Mouse (Mus musculus): ENCODE results near the gene Shroom4. TPM values are rescaled to one million over a fixed set of nuclear protein-coding genes. Genes with fewer than 3 reads are reported as not detected.
A peak's percentile ranks its signal among the peaks of the same experiment; 100 is the strongest.
"Not testable (repeated sequence)": the region's sequence is repeated elsewhere in the genome, so short reads cannot be mapped to it uniquely, and the experiment has no call there.

The Shroom4 gene
- polyA plus RNA-seq, 1 experiment from 2014 or later = 7.9 TPM

DNA sequence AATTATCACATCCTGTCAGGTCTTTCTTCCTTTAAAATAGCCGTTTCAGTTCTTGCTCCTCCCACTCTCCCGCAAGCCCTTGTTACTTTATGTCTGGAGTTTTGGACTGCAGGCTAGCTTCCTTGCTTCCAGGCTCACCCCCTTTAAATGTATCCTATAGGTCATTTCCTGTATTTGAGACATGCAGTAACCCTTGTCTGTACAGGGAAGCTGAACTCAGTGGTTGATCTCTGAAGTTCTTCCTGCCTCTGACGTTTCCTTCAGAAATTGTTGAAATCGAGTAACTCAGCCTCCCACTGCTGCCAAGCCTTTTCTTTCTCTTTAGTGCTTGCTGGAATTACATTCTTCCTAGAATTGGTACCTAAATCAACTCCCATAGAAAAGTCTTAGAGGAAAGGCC lies 18.5 kb downstream of the Shroom4 start:
- H3K36me3 ChIP-seq = no peaks in the 10 kb centered on the region; the same call in 1 of the 2 replicates
- 37% methylated on average over 4 of the region's 4 CpGs for WGBS
- ATAC-seq (ENCODE audit: low FRiP score, low read depth) = no peak
- no peaks in the 10 kb centered on the region for H3K4me1 ChIP-seq
- no peaks in the 10 kb centered on the region for H3K9me3 ChIP-seq
- H3K4me3 ChIP-seq = no peak overlapping the region
- no peaks in the 10 kb centered on the region for H3K27me3 ChIP-seq
- H3K4me2 ChIP-seq (replicated peaks) = no peak overlapping the region
- no peak overlapping the region for H3K9ac ChIP-seq
- H3K27ac ChIP-seq = no peak overlapping the region

DNA sequence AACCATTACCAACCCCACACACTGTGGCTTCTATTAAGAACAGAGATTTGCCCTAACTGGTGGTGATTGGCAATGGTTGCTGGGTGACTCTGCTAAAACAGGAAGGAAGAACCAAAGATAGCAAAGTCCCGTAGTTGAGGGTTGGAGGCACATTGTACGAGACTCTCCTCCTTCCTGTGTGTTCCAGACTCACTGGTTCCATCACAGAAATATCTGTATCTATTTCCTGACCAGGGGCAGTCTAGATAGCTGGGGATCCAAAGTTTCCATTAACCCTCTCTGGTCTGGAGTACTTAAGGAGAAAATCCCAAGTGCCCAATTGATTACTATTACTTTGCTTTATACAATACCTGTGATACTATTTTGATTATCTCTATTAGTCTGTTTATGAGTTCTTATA lies 35.6 kb downstream of the Shroom4 start:
- no peak overlapping the region for H3K4me2 ChIP-seq (replicated peaks)
- no peaks in the 10 kb centered on the region for H3K36me3 ChIP-seq
- no peak for ATAC-seq (ENCODE audit: low FRiP score, low read depth)
- no peak overlapping the region for H3K27ac ChIP-seq
- H3K27me3 ChIP-seq = no peaks in the 10 kb centered on the region
- no peak overlapping the region for H3K9ac ChIP-seq
- H3K9me3 ChIP-seq = no peaks in the 10 kb centered on the region
- no peak overlapping the region for H3K4me3 ChIP-seq
- 71% methylated on average over 2 of the region's 2 CpGs for WGBS
- H3K4me1 ChIP-seq = no peaks in the 10 kb centered on the region

DNA sequence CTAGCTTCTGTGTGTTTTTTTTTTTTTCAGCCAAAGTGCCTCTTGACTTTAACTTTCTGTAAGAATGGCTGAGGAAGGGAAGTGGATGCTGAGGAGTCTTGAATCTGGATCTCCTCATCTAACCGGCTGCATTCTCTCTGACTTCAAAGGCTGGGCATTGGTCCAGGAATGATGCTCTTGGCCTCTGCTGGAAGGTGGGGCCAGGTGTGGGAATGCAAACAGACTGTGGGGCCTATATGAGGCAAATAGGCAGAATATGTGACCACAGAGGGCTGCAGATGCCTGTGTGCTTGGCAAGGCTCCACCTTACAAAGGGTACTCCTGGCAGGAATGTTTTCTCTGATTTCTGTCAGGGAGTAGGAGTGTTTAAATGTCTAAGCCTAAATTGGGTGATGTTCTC lies 46.8 kb downstream of the Shroom4 start:
- no peak for ATAC-seq (ENCODE audit: low FRiP score, low read depth)
- Histone ChIP-seq H3K4me1 (peaks cover 19% of the 10 kb centered on the region), H3K9ac (no peak overlapping the region), H3K27ac (no peak overlapping the region), H3K4me2 (replicated peaks) (no peak overlapping the region), H3K27me3 (no peaks in the 10 kb centered on the region), H3K9me3 (no peaks in the 10 kb centered on the region), H3K36me3 (no peaks in the 10 kb centered on the region), H3K4me3 (no peak overlapping the region)
- WGBS = 12% methylated on average over 1 of the region's 1 CpGs

DNA sequence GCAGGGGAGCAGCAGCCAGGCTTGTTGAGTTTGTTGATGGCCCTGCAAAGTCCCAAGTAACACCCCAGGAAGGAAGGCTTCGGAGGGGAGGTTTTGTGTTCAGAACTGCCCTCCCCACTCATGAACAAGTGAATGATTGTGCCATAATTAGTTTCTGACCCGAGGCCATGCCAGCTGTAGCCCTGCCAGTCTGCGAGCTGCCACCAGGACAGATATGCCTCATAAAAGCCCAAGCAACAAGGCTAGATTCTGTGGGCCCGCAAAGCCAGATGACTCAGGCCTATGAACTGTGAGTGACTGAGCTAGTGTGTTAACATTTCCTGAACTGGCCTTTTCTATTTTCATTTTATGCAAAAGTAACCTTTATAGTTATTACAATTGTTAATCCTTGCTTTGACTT lies 48.3 kb downstream of the Shroom4 start:
- no peak overlapping the region for H3K27ac ChIP-seq
- 35% methylated on average over 4 of the region's 4 CpGs for WGBS

GRCm38 (mm10) chrX:6453220-6453619 lies 53.6 kb downstream of the Shroom4 start:
- no peak overlapping the region for H3K9ac ChIP-seq

More for the DNA sequence above, 48.3 kb downstream of the Shroom4 start:
- no peaks in the 10 kb centered on the region for H3K36me3 ChIP-seq
- no peak overlapping the region for H3K4me2 ChIP-seq (replicated peaks)
- H3K27me3 ChIP-seq = no peaks in the 10 kb centered on the region
- ATAC-seq (ENCODE audit: low FRiP score, low read depth) = no peak
- H3K4me1 ChIP-seq = peaks cover 19% of the 10 kb centered on the region
- no peak overlapping the region for H3K4me3 ChIP-seq
- H3K9ac ChIP-seq = no peak overlapping the region
- H3K9me3 ChIP-seq = no peaks in the 10 kb centered on the region

DNA sequence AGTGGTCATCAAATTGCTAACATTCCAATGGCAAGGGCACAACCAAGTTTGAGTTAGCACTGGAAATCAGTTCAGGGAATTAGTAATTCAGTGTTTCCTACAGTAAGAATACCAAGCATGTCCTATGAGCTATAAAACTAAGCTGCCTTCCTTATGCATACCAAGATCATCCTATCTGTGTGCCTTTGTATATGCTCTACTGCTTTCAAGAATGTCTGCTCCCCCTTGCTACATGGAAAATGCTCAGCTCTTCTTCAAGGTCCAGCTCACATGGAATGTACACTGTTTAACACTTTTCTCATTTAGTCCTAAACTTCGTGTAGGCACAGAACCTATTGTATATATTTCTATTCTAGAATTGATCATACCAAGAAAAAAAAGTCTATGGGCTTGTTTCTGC lies 69.6 kb downstream of the Shroom4 start:
- not testable (repeated sequence) for H3K27me3 ChIP-seq; H3K4me2 ChIP-seq (replicated peaks); H3K36me3 ChIP-seq; H3K9ac ChIP-seq; ATAC-seq (ENCODE audit: low FRiP score, low read depth); H3K9me3 ChIP-seq; H3K4me1 ChIP-seq; H3K4me3 ChIP-seq; H3K27ac ChIP-seq
- WGBS = no CpG with 5 or more reads among the region's 1 CpGs

More at GRCm38 (mm10) chrX:6453220-6453619, 53.6 kb downstream of the Shroom4 start:
- Histone ChIP-seq H3K4me3 (no peak overlapping the region), H3K27me3 (no peaks in the 10 kb centered on the region), H3K4me2 (replicated peaks) (no peak overlapping the region), H3K9me3 (no peaks in the 10 kb centered on the region), H3K36me3 (no peaks in the 10 kb centered on the region), H3K4me1 (0 out of 2 replicates have a peak, but pooled peaks cover 4% of the 10 kb centered on the region), H3K27ac (no peak overlapping the region)
- 83% methylated on average over 4 of the region's 4 CpGs for WGBS
- ATAC-seq (ENCODE audit: low FRiP score, low read depth) = no peak

DNA sequence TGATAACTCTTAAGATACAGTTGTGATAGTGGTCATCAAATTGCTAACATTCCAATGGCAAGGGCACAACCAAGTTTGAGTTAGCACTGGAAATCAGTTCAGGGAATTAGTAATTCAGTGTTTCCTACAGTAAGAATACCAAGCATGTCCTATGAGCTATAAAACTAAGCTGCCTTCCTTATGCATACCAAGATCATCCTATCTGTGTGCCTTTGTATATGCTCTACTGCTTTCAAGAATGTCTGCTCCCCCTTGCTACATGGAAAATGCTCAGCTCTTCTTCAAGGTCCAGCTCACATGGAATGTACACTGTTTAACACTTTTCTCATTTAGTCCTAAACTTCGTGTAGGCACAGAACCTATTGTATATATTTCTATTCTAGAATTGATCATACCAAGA lies 72.9 kb downstream of the Shroom4 start:
- not testable (repeated sequence) for ATAC-seq (ENCODE audit: low FRiP score, low read depth); H3K4me3 ChIP-seq; H3K4me1 ChIP-seq; H3K27me3 ChIP-seq; H3K36me3 ChIP-seq; H3K9ac ChIP-seq; H3K9me3 ChIP-seq; H3K4me2 ChIP-seq (replicated peaks); H3K27ac ChIP-seq
- WGBS = no CpG with 5 or more reads among the region's 1 CpGs

GRCm38 (mm10) chrX:6475177-6475576 lies 75.5 kb downstream of the Shroom4 start:
- Histone ChIP-seq H3K9ac (no peak overlapping the region), H3K36me3 (no peaks in the 10 kb centered on the region), H3K9me3 (no peaks in the 10 kb centered on the region), H3K27ac (no peak overlapping the region), H3K4me2 (replicated peaks) (no peak overlapping the region), H3K4me1 (no peaks in the 10 kb centered on the region), H3K4me3 (no peak overlapping the region), H3K27me3 (no peaks in the 10 kb centered on the region)
- ATAC-seq (ENCODE audit: low FRiP score, low read depth) = no peak
- 29% methylated on average over 1 of the region's 1 CpGs for WGBS

GRCm38 (mm10) chrX:6482268-6482667 lies 82.6 kb downstream of the Shroom4 start:
- Histone ChIP-seq H3K4me1 (0 out of 2 replicates have a peak, but pooled peaks cover 6% of the 10 kb centered on the region), H3K27me3 (no peaks in the 10 kb centered on the region), H3K9ac (no peak overlapping the region), H3K36me3 (no peaks in the 10 kb centered on the region), H3K4me2 (replicated peaks) (no peak overlapping the region), H3K9me3 (no peaks in the 10 kb centered on the region), H3K27ac (no peak overlapping the region), H3K4me3 (no peak overlapping the region)
- WGBS = 81% methylated on average over 1 of the region's 4 CpGs
- no peak for ATAC-seq (ENCODE audit: low FRiP score, low read depth)

DNA sequence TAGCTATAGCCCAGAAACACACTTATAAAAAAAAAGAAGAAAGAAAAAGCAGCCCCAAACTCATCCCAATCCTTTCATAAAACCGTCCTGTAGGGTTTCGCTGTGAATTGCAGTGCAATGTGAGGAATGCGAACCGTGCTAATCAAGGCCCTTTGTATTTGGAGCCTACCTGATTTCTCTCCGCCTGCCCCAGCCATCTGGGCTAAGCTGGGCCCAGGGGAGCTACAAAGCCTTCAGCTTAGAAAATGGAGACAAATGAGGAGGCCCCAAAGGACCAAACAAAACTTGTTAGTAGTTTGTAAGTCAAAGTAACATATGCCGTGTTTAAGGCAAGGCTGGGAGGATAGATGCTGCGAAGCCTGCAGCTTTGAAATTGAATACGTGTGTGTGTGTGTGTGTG lies 84.2 kb downstream of the Shroom4 start:
- Histone ChIP-seq H3K4me3 (no peak overlapping the region), H3K27me3 (no peaks in the 10 kb centered on the region), H3K27ac (no peak overlapping the region), H3K4me2 (replicated peaks) (no peak overlapping the region), H3K9me3 (no peaks in the 10 kb centered on the region), H3K9ac (no peak overlapping the region), H3K36me3 (no peaks in the 10 kb centered on the region), H3K4me1 (0 out of 2 replicates have a peak, but pooled peaks cover 6% of the 10 kb centered on the region)
- WGBS = 26% methylated on average over 8 of the region's 8 CpGs
- ATAC-seq (ENCODE audit: low FRiP score, low read depth) = peak; percentile 61; the same call in 1 of the 2 replicates

- Histone ChIP-seq H3K27ac (no peak overlapping the region), H3K36me3 (no peaks in the 10 kb centered on the region), H3K27me3 (no peaks in the 10 kb centered on the region), H3K4me1 (peaks cover 8% of the 10 kb centered on the region), H3K4me3 (no peak overlapping the region), H3K9ac (no peak overlapping the region), H3K4me2 (replicated peaks) (no peak overlapping the region), H3K9me3 (no peaks in the 10 kb centered on the region)
- no peak for ATAC-seq (ENCODE audit: low FRiP score, low read depth)
- 55% methylated on average over 4 of the region's 4 CpGs for WGBS
These were observed 90.8 kb downstream of the Shroom4 start for GRCm38 (mm10) chrX:6490433-6490832.

DNA sequence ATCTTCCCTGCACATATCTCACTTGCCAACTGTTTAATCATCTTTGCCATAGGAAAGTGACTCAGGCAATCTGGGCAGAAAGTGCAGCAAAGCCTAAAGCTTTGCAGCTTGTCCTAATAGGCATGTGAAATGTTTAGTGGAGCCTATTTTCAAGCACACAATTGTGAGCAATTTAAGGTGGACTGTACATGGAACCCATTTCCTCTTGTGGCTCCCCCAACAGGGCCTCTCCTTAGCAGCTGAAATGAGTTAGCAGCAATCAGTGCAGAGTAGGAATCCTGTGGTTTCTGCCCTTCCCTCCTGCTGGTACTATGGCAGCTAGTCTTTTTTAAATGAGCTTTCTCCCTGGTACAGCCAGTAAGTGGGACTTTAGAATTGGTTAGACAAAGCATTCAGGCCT lies 95.8 kb downstream of the Shroom4 start:
- no peak overlapping the region for H3K9ac ChIP-seq

GRCm38 (mm10) chrX:6496374-6496773 lies 96.7 kb downstream of the Shroom4 start:
- ATAC-seq (ENCODE audit: low FRiP score, low read depth) = no peak
- H3K27me3 ChIP-seq = no peaks in the 10 kb centered on the region
- 0 out of 2 replicates have a peak overlapping the region, but pooled peaks have one; percentile 28 for H3K27ac ChIP-seq
- H3K36me3 ChIP-seq = no peaks in the 10 kb centered on the region
- H3K9me3 ChIP-seq = no peaks in the 10 kb centered on the region
- H3K4me3 ChIP-seq = no peak overlapping the region
- no peak overlapping the region for H3K9ac ChIP-seq
- H3K4me1 ChIP-seq = peaks cover 14% of the 10 kb centered on the region
- WGBS = 23% methylated on average over 2 of the region's 2 CpGs
- H3K4me2 ChIP-seq (replicated peaks) = no peak overlapping the region

More for the DNA sequence above, 95.8 kb downstream of the Shroom4 start:
- ATAC-seq (ENCODE audit: low FRiP score, low read depth) = peak; percentile 72
- Histone ChIP-seq H3K4me2 (replicated peaks) (no peak overlapping the region), H3K27me3 (no peaks in the 10 kb centered on the region), H3K27ac (0 out of 2 replicates have a peak overlapping the region, but pooled peaks have one; percentile 6), H3K4me3 (no peak overlapping the region), H3K9me3 (no peaks in the 10 kb centered on the region), H3K36me3 (no peaks in the 10 kb centered on the region), H3K4me1 (peaks cover 14% of the 10 kb centered on the region)

Measured in limb, embryonic 13.5 days (tissue).